Mouse (Mus musculus): Measurements from ENCODE around the gene Nmur1.

The Nmur1 gene

DNA sequence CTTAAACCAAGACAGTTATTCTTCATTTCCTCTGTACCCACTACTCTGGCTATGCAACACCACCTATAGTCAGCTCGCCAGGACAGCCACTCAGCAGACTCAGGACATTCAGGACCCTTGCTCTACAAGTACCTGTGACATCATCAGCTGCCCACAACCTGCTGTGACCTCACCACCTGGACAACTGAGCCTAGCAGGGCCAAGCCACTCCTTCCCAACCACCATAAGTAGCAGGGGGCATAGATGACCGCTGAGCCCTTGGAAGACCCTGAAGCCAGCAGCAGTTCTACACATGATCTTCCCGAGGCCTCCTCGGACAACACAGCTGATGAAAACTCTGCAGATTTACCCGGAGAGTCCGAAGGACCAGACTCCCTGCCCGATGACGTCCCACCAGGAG, at the start of gene Nmur1, which contains the start of gene Tex44:
Nmur1 (minus strand) TSS at position 101 of the 400 bp plus-strand sequence.
Tex44 (plus strand) TSS at position 202 of the 400 bp plus-strand sequence.
- no peak for DNase-seq

DNA sequence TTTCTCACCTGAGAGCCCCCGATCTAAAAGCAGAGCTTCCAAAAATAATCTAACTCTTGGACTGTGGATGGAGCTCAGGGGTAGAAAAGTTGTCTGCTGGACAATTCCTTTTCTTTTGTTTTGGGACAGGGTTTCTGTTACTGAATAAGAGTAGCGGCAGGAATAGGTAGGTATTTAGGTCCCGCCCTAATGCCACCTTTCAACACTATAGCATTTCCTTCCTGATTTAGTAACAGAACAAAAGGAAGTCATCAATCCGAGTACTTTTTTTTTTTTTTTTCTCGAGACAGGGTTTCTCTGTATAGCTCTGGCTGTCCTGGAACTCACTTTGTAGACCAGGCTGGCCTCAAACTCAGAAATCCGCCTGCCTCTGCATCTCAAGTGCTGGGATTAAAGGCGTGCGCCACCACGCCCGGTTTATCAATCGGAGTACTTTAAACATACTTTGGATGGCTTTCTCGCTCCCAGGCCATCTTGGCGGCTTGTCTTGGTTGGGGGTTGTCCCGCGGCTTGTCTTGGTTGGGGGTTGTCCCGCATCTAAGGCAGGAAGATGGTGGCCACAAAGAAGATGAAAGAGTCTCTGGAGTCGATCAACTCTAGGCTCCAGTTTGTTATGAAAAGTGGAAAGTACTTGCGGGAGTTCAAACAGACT, 47.2 kb upstream of the Nmur1 start:
- DNase-seq: no peak

DNA sequence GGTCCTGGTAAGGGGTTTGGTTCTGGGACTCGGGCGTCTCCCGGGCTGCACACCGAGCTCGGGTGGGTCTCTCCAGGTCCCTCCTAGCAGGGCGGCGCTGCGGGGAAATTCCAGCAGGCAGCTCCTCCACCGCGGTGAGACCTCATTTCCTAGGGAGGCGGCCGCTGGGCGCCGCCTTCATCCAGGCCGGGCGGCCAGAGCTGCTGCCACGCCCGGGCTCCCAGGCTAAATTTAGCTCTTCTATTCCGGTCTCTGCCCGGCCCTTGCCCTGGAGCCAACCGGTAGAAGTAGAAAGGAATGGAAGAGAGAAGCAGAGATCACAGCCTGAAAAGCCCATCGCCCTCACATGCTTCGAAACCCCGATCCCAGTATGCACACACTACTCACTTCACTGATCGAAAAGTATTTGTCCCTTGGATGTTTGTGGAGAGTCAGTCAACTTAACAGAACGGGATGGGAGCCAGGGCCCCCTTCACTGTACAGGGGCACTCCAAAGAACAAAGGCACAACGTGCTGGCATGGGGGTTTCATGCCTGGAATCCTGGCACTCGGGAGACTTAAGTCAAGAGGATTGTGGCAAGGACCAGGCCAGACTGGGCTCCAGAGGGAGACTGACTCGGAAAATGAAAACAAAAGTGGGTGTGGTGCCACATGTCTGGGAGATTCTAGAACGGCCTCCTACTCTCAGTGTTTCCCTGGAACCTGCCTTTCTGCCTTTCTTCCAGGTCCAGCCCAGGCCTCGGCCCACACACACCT, 46.3 kb upstream of the Nmur1 start:
- peak; percentile 79 to 84 for DNase-seq

DNA sequence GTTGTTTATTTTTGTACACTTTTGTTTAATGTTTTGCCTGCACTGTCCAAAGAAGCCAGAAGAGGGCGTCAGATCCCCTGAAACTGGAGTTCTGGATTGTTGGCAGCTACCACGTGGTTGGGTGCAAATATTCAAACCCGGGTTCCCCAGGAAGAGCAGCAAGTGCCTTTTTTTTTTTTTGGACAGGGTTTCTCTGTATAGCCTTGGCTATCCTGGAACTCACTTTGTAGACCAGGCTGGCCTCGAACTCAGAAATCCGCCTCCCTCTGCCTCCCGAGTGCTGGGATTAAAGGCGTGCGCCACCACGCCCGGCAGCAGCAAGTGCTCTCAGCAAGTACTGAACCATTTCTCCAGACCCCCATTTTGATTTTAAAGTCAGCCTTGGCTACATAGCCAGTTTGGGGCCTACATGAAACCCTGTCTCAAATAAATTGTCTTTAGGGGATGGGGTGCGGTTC, 45.5 kb upstream of the Nmur1 start:
- DNase-seq: peak; percentile 57 to 72

DNA sequence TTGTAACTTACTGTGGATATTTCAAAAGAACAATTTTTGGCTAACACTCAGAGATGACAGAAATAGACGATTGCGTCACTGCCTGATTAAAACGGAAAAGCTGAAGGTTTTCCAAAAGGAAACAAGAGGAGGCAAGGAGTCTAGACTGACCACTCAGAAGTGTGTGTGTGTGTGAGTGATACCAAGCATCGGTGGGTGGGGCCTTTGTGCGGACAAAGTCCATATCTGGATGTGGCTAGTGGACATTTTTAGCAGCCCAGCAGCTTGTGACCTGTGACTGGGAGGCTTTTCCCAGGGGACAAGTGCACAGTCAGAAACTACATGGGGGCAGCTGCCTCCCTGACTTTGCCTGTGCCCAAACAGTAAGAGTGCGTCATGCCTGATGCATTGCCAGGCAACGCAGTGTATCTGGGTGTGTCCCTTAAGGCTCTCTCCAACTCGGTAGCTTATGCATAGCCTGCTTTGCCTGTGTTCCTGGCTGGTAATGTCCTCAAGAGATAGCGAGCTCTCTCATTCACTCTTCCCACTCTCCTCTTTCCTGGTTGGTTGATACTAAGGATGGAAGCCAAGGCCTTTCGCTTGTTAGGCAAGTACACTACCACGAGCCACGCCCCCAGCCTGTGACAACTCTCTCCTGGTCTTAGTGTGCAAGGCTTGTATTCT, 44.6 kb upstream of the Nmur1 start:
- peak; percentile 68 to 76 for DNase-seq

DNA sequence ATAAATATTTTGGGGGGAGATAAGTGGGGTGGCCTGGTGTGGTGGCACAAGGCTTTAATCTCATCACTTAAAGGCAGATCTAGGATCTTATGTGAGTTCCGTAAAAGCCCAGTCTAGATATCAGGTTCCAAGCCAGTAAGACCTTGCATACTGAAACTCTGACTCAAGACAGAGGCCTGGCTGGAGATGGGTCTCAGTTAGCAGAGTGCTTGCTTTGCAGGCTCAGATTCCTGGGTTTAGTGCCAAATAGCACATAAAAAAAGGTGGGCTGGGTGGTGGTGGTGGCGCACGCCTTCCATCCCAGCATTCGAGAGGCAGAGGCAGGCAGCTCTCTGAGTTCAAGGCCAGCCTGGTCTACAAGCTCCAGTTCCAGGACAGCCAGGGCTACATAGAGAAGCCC, 43.8 kb upstream of the Nmur1 start:
- no peak for DNase-seq

DNA sequence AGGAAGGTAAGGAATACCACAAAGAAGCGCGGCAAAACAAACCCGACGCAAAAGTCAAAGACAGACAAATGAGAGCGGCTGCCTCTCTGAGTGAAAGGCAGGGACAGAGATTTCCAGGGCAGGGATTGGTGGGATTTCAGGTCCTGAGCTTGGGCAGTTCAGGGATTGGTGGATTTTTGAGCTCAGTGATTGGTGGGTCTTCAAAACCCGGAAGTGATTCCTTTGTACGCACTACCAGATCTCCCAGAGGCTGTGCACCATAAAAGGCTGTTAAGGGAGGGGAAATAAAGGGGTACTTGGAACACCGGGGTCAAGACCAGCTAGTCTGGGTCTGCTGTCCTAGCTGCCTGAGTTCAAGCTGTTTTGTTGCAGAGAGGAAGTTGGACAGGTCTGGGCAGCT, 41.4 kb upstream of the Nmur1 start:
- no peak for DNase-seq

DNA sequence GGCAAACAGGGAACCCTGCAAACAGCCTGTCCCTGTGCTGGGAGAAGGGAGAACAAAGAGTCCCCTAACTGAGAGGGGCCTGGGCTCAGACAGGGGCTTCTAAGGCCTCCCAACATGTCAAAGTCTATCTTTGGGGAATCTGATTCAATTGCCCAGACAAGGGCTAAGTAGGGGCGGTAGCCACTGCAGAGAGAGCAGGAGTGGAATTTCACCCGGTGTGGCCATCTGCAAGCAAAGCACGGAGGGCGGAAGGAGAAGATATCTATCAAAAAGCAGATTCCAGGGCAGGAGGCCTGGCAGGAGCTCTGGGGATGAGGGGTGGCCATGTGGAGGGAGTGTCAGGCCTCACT, 38.8 kb upstream of the Nmur1 start:
- no peak for DNase-seq

DNA sequence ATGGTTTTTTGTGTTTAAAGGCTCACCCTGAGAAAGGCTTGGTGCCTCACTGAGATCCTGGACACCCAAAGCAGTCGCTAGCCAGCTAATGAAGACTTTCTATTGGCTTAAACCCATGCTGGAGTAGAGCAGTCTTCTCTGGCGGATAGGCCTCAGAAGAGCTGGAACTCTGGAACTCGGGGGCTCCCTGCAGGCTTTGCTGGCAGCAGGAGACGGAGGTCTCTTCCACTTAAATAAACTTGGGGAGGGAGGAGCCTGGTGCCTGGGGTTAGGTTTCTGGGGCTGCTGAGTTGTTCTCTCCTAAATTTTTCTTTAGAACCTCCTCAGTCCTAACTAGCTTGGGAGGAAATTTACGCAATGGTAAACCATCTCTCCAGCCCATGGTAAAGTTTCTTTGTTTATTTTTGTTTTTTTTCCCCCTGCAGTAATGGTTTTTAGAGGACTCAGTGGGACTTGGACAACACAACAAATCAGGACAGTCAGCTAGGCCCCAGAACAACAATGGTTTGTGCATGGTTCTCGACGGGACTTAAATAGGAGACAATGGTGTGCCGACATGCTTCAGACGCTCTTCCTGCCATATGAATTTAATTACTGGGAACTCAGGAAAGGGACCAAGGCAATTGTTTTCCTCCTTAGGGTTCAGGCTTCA, 38.3 kb upstream of the Nmur1 start:
- DNase-seq: no peak

DNA sequence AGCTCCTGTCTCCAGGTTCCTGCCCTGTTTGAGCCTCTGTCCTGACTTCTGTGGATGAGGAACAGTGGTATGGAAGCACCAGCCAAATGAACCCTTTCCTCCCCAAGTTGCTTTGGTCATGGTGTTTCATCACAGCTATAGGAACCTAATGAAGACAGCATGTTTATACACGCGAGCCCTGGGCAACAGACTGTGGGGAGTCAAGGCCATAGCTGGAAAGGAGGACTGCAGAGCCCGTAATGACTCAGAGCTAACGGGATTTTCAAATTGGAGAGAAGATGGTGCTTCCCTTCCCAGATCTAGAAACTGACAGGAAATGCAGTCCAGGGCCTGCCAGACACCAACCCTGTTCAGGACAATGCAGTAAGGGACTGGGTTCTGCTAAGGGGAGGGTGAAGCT, 33.3 kb upstream of the Nmur1 start:
- no peak for DNase-seq

DNA sequence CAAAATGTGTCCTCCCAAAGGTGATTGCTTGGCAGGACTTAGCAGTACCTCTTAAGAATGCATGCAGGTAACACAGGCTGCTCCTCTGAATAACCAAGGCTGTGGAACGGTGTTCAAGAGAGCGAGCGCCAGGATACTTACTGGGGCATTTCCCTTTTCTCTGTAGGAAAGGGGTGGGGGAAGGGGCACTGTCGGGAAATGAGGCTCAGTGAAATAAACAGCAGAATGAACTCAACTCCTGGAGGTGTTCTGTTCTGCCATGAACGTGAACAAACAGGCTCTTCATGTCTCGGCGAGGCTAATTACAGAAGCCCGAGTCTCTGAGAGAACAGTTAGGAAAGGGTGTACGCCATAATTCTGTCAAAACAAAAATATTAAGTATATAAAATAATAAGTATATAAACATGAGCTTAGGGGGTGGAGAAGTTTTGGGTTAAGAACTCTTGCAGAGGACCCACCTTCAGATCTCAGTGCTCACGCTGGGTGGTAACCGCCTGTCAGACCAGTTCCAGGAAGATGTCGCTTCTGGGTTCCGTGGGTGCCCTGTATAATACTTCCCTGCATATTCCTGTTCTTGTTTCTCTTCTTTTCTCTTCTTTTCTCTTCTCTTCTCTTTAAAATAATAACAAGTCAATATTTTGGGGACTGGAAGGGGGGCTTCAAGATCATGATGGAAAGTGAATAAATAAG, 31.0 kb upstream of the Nmur1 start:
- DNase-seq: no peak

DNA sequence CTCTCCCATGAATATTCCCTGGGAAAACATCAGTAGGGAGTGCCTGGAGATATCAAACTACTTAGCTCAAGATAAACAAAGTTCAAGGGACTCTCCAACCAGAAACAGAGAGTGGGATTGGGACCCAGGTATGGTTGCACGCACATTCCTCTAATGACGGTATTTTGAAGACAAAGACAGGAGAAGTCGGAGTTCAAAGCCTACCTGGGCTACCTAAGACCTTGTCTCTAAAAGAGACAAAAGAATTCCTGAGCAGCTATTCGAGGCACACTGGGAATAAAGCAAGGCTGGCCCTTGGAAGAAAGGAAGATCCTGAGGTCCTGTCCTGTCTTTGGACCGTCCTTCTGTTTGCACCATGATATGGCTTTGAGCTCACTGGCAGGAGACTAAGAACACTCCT, 26.7 kb upstream of the Nmur1 start:
- DNase-seq: no peak

DNA sequence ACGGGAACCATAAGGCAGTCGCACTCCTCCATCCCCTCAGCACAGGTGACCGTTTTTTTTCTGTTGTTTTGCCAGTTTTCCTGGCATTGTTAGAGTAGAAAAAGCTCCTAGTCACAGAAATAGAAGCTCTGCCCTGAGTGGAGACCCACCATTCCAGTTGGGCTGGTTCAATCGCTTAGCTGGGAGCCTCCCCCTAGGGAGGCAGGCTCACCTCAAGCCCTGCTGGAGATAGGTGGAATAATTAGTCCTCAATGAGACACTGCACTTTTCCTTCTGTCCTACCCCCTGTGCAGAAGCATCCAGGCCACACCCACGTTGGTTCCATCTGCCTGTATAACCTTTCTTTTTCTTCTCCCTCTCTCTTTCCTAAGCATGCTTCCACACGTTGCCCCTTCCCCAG, 23.9 kb upstream of the Nmur1 start:
- DNase-seq: no peak

DNA sequence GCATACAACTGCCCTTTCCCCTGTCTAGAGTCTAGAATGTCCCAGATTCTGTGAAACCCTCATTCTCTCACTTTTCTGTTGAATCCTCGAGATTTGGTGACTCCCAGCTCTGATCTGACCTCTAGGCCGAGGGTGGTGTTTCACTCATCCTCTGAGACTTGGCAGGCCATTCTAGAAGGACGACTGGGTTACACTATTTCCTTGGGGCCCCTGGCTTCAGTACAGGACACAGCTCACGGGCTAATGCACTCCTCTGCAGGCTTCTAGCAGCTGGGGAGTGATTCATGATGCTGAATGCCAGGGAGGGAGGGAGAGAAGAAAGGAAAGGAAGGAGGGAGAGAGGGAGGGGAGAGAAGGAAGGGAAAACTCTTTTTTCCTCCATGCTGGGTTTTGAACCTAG, 22.2 kb upstream of the Nmur1 start:
- no peak for DNase-seq

DNA sequence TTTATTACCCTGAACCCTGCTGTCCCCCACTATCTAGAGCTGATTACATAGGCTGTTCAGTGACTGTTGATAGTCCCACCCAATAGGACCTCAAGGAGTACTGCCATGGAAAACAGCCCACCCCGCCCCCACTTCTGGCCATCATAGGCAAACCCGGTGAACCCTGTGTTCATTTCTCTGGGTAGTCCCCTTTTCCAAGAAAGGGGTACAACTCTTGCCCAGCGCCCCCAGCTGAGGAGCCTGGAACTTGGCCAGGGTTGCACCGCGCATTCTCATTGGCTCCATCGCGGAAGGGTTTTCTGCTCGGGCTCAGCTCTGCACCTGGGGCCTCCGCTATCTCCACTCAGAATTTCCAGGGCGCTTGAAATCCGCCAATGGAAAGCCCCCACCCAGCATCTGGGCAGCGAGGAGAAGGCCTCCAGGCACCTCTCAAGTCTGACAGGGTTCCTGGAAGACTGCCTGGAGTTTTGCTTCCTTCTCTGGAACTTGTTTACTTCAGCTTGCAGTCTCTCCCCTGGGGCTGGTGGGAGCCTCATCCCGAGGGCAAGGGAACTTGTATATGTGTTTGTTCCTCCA, 21.7 kb upstream of the Nmur1 start:
- peak in 1 of 2 experiments; percentile 38 for DNase-seq

DNA sequence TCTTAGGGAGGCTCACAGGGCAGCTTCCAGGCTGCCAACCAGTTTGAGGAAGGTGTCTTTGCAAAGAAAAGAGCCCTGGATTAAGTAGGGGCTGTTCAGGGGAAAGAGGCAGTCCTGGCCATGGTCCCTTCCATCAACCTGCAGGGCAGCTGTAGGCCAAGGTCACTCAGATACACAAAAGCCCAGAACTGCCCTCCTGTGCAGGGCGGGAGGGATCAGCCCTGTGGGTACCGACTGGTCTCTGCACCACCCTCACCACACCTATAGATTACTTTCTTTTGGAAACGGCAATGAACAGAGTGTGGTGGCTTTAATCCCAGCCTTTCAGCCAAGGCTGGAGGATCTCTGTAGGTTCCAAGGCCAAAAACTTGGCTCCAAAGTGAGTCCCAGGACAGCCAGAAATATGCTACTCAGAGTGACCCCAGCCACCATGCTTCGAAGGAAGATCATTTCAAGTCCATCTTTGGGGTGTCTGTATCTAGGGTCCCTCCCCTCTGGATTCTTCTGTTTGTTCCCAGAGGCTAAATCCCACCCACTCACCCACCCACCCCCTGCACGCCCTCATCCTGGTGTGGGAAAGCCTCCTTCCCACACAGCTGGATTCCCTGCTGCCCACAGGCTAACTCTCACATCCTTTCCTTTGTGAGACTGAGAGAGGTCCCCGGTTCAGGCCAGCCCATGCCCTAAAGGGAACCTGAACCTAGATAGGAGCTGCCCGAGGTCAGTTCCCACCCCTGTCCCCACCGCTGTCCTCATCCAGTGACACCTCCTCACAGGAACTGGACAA, 17.6 kb upstream of the Nmur1 start:
- peak; percentile 36 to 38 for DNase-seq

DNA sequence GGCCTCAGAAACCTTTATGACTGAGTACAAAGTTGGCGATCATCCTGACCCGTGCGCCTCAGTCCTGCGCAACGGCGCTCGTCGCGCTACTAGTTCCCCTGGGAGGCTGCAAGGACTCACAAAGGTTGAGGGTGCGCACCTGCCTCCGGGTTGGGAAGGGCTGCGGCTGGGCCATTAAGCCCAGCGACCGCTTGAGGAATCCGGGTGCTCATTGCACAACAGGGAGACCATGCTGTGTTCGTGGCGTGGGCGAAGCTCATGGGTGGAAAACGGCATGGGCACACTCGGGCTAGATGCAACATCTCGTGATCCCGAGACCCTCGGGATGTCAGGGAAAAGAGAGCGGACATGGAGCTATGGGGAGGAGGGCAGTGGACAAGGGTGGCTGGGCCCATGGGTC, 16.8 kb upstream of the Nmur1 start:
- no peak for DNase-seq

DNA sequence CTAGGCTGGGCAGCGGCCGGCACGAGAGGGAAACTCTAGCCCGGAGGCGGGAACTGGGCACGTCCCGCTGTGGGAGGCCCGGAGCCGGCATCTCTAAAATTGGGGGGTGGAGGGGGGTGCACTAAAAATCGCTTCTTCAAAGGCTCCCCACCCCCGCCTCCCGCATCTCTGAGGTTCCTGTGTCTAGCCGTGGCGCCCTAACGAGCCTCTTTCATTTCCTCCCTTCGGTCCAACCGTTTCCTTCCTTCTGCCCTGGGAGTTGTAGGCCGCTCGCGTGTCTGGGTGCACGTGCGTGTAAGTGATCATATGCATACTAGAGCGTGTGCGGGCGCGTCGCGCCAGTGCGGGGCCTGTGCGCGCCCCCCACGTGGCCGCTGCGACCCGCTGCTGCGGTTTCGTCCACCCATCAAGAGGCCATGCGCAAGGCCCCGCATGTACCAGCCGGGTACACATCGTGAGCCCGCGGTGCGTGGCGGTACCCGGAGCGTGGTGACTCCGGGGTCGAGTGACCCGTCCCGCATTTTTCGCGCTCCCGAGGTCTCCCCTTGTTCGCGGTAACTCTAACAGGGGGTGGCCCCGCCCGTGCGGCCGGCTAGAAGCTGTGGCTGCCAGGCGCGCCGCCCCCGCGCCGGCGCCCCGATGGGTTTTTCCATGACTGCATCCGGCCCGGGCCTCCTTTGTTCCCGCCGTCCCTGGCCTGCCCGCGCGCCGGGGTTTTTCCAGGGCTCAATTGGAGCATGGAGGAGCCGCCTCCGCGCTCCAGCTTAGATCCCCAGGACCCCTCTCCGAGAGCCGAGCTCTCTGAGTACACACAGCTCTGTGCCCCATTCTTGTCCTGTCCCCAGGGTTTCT, 16.2 kb upstream of the Nmur1 start:
- peak; percentile 94 for DNase-seq

DNA sequence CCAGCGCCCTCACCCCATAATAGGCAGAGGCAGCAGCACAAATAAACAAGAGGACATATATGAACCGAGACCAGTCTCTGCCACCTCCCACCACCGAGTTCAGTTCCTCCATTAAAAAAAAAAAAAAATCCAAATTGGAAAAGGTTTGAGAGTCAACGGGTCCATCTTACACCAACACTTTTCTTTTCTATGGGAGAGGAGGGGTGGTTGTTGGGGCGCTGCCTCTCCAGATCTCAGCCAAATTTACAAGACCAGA, 15.6 kb upstream of the Nmur1 start:
- DNase-seq: peak in 1 of 2 experiments; percentile 66

DNA sequence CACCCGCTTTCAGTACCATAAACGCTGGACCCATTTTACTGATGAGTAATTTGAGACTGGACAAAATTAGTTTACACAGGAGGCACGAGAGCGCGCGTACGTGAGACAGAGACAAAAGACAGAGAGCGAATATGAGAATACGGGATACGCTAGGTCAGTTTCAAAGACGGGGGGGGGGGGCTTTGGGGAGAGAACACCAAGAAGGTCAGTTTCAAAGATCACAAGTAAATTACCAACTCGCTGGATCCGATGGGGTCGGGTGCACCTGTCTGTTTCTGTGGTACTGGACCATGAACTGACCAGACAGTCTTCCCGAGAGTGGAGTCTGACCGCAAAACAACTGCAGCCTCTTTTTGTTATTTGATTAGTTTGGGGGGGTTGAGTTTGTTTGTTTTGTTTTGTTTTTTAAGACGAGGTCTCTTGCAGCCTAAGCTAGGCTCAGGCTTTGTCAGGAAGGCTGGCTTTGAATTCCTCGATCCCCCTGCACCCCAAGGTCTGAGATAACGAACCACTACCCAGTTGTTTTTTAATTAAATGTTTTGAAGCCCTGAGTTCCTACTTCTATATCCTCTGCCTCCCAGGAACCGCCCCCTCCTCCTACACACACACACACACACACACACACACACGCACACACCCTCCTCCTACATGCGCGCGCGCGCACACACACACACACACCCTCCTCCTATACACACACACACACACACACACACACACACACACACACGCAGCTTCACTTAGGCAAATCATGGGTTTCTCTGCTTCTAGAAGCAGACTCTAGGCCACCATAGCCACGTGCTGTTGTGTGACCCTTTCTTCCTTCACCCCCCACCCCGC, 15.1 kb upstream of the Nmur1 start:
- peak in 1 of 2 experiments; percentile 74 for DNase-seq

Data from cerebellum, postnatal 25 days (tissue).